1 mouse cellular context compared by ENCODE assay signal in the genomic region with DNA sequence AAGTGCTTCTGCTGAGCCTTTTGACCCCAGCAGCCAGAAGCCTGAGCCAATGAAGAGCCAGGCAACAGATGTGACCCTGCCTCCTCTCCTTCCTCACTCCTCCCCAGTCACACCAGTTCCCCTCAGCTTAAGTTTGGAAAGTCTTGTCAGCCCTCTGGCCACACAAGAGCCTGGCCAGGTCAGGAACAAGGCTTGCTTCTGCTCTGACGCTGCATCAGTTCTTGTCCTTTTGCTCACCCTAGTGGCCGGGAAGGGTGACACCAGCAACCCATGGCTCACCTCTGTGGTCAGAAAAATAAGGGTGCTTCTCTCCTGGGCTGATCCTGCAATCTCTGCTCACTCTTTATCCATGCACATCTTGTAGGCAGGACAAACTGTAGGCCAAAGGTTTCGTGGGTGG.
TF ChIP-seq lines count a peak whose summit lies in the region.

No protein-coding gene starts in this region.

TF ChIP-seq in CH12.LX, 34 proteins besides CTCF, POLR2A, EP300 and RAD21:
- no peak for TF ChIP-seq BHLHE40 (IDR thresholded peaks at IDR 0.05; ENCODE audit: low read depth, low read length)
- TF ChIP-seq ETS1 (conservative IDR thresholded peaks at IDR 0.05; ENCODE audit: low read depth, low read length) = no peak
- peak; percentile 47; the same call in 1 of the 2 replicates for TF ChIP-seq ZNF384 (IDR thresholded peaks at IDR 0.05; ENCODE audit: low read depth, low read length)
- TF ChIP-seq JUND (conservative IDR thresholded peaks at IDR 0.05; ENCODE audit: low read depth, low read length) = no peak
- no peak for TF ChIP-seq HCFC1 (IDR thresholded peaks at IDR 0.05; ENCODE audit: low read depth, low read length)
- TF ChIP-seq ZC3H11A (IDR thresholded peaks at IDR 0.05; ENCODE audit: low read depth, low read length) = peak; percentile 40; the same call in 1 of the 2 replicates
- TF ChIP-seq NRF1 (IDR thresholded peaks at IDR 0.05; ENCODE audit: low read depth, low read length) = no peak
- TF ChIP-seq KAT2A (IDR thresholded peaks at IDR 0.05; ENCODE audit: insufficient replicate concordance, low read length) = no peak
- TF ChIP-seq CHD2 (IDR thresholded peaks at IDR 0.05; ENCODE audit: low read length) = no peak
- TF ChIP-seq MEF2A (IDR thresholded peaks at IDR 0.05; ENCODE audit: borderline replicate concordance, low read depth, low read length) = no peak
- no peak for TF ChIP-seq IRF4 (IDR thresholded peaks at IDR 0.05; ENCODE audit: low read depth, low read length)
- TF ChIP-seq PAX5 (IDR thresholded peaks at IDR 0.05; ENCODE audit: low read length) = no peak
- peak; percentile 37; the same call in 1 of the 2 replicates for TF ChIP-seq TCF12 (IDR thresholded peaks at IDR 0.05; ENCODE audit: low read depth, low read length)
- TF ChIP-seq ZKSCAN1 (IDR thresholded peaks at IDR 0.05; ENCODE audit: borderline replicate concordance, low read depth, low read length) = no peak
- peak; percentile 89 for TF ChIP-seq SMC3 (IDR thresholded peaks at IDR 0.05; ENCODE audit: low read depth, low read length)
- no peak for TF ChIP-seq POLR2AphosphoS2 (IDR thresholded peaks at IDR 0.05; ENCODE audit: low read depth, low read length)
- TF ChIP-seq RCOR1 (conservative IDR thresholded peaks at IDR 0.05; ENCODE audit: low read depth, low read length) = no peak
- TF ChIP-seq USF1 (IDR thresholded peaks at IDR 0.05; ENCODE audit: low read depth, low read length) = no peak
- TF ChIP-seq NELFE (IDR thresholded peaks at IDR 0.05; ENCODE audit: low read depth, low read length) = no peak
- TF ChIP-seq MXI1 (IDR thresholded peaks at IDR 0.05; ENCODE audit: low read depth, low read length) = peak; percentile 53; the same call in 1 of the 2 replicates
- TF ChIP-seq MAZ (IDR thresholded peaks at IDR 0.05; ENCODE audit: low read depth, low read length) = no peak
- no peak; the same call in 1 of the 2 replicates for TF ChIP-seq SIN3A (IDR thresholded peaks at IDR 0.05; ENCODE audit: low read length)
- no peak for TF ChIP-seq TBP (conservative IDR thresholded peaks at IDR 0.05; ENCODE audit: low read depth, low read length)
- no peak for TF ChIP-seq E2F4 (IDR thresholded peaks at IDR 0.05; ENCODE audit: insufficient replicate concordance, low read depth, low read length)
- TF ChIP-seq ELF1 (IDR thresholded peaks at IDR 0.05; ENCODE audit: low read depth, low read length) = peak; percentile 45
- peak; percentile 53; the same call in 1 of the 2 replicates for TF ChIP-seq MYC (IDR thresholded peaks at IDR 0.05; ENCODE audit: low read depth, low read length)
- no peak for TF ChIP-seq USF2 (conservative IDR thresholded peaks at IDR 0.05; ENCODE audit: low read depth, low read length)
